Mouse (Mus musculus) MEL (cell line): ENCODE measurements around the gene Focad. TPM values are rescaled to one million over a fixed set of nuclear protein-coding genes. Genes with fewer than 3 reads are reported as not detected.

Source experiments
- DNase-seq: peaks from one replicate; pipeline ENCODE4 v3.0.0; 2011; ENCODE audit warnings: low read depth, low spot score
- H3K27ac ChIP-seq: 2 replicates; pipeline ENCODE4 v1.5.1; 2012; ENCODE audit warnings: low read depth, mild to moderate bottlenecking, control low read depth, low read length, moderate library complexity; ENCODE audit not compliant: control insufficient read depth
- H3K27me3 ChIP-seq, 2 experiments: fragments of 150-350 bp in 1 of 2; sonication (generic) in 1 of 2; 2 replicates each; pipeline ENCODE4 v1.6.1; 2012; ENCODE audit warnings: low read length in 2 of 2, mild to moderate bottlenecking in 2 of 2, improper control_type of control experiment in 1 of 2, moderate library complexity in 1 of 2; ENCODE audit not compliant: insufficient read depth in 2 of 2, control insufficient read depth in 1 of 2
- H3K36me3 ChIP-seq, 2 experiments: 2 replicates each; pipeline ENCODE4 v1.6.1; 2012 to 2014; ENCODE audit warnings: low read length in 2 of 2, improper control_type of control experiment in 1 of 2, inconsistent platforms in 1 of 2, mild to moderate bottlenecking in 1 of 2; ENCODE audit not compliant: insufficient read depth in 2 of 2, control insufficient read depth in 1 of 2
- H3K4me1 ChIP-seq, 2 experiments: fragments of 150-350 bp in 1 of 2; sonication (generic) in 1 of 2; 2 replicates each; pipeline ENCODE4 v1.6.1; 2012; ENCODE audit warnings: low read length in 2 of 2, improper control_type of control experiment in 1 of 2, mild to moderate bottlenecking in 1 of 2; ENCODE audit not compliant: insufficient read depth in 2 of 2, control insufficient read depth in 1 of 2
- H3K4me3 ChIP-seq, 2 experiments: fragments of 150-350 bp in 1 of 2; sonication (generic) in 1 of 2; 2 replicates each; pipeline ENCODE4 v1.5.1; 2012; ENCODE audit warnings: low read depth in 2 of 2, low read length in 2 of 2, mild to moderate bottlenecking in 2 of 2, moderate library complexity in 2 of 2, control low read depth in 1 of 2, improper control_type of control experiment in 1 of 2; ENCODE audit not compliant: control insufficient read depth in 1 of 2, insufficient read depth in 1 of 2
- H3K79me2 ChIP-seq: 2 replicates; pipeline ENCODE4 v1.6.1; 2012; ENCODE audit warnings: mild to moderate bottlenecking, low read length, moderate library complexity; ENCODE audit not compliant: control insufficient read depth, poor library complexity, insufficient read depth
- H3K9ac ChIP-seq: 2 replicates; pipeline ENCODE4 v1.6.1; 2012; ENCODE audit warnings: low read depth, mild to moderate bottlenecking, control low read depth, low read length, moderate library complexity; ENCODE audit not compliant: control insufficient read depth, poor library complexity, severe bottlenecking
- H3K9me3 ChIP-seq: fragments of 150-350 bp; sonication (generic); replicated peaks from 2 replicates; pipeline ENCODE4 v1.6.1; 2012; ENCODE audit warnings: mild to moderate bottlenecking, low read length, improper control_type of control experiment, moderate library complexity; ENCODE audit not compliant: insufficient read depth
- BHLHE40 ChIP-seq: IDR thresholded peaks from 2 replicates; pipeline ENCODE4 v1.6.1; 2012; ENCODE audit warnings: low read depth, mild to moderate bottlenecking, inconsistent platforms, low read length, improper control_type of control experiment, borderline replicate concordance
- CHD1 ChIP-seq: IDR thresholded peaks from 2 replicates; pipeline ENCODE4 v1.6.1; 2012; ENCODE audit warnings: low read depth, mild to moderate bottlenecking, inconsistent platforms, low read length, improper control_type of control experiment
- E2F4 ChIP-seq: IDR thresholded peaks from 2 replicates; pipeline ENCODE4 v1.6.1; 2011; ENCODE audit warnings: low read depth, low read length, improper control_type of control experiment, borderline replicate concordance
- JUND ChIP-seq: IDR thresholded peaks from 2 replicates; pipeline ENCODE4 v1.6.1; 2011; ENCODE audit warnings: low read depth, mild to moderate bottlenecking, improper control_type of control experiment, low read length
- KAT2A ChIP-seq: conservative IDR thresholded peaks from 2 replicates; pipeline ENCODE4 v1.6.1; 2012; ENCODE audit warnings: low read depth, low read length, improper control_type of control experiment, inconsistent platforms
- MAFK ChIP-seq: IDR thresholded peaks from 2 replicates; pipeline ENCODE4 v1.6.1; 2011; ENCODE audit warnings: low read depth, mild to moderate bottlenecking, low read length, improper control_type of control experiment, borderline replicate concordance
- MYB ChIP-seq: IDR thresholded peaks from 2 replicates; pipeline ENCODE4 v1.6.1; 2011; ENCODE audit warnings: mild to moderate bottlenecking, low read depth, low read length, improper control_type of control experiment
- NELFE ChIP-seq: IDR thresholded peaks from 2 replicates; pipeline ENCODE4 v1.6.1; 2011; ENCODE audit warnings: low read depth, low read length, improper control_type of control experiment
- POLR2A ChIP-seq, 2 experiments: IDR thresholded peaks; 2 replicates each; pipeline ENCODE4 v1.6.1; 2011 to 2012; ENCODE audit warnings: low read length in 2 of 2, mild to moderate bottlenecking in 2 of 2, control low read depth in 1 of 2, improper control_type of control experiment in 1 of 2, low read depth in 1 of 2, moderate library complexity in 1 of 2; ENCODE audit not compliant: control insufficient read depth in 1 of 2, insufficient read depth in 1 of 2, poor library complexity in 1 of 2
- POLR2AphosphoS2 ChIP-seq: IDR thresholded peaks from 2 replicates; pipeline ENCODE4 v1.6.1; 2011; ENCODE audit warnings: low read length, improper control_type of control experiment
- POLR2AphosphoS5 ChIP-seq: IDR thresholded peaks from 2 replicates; pipeline ENCODE4 v1.6.1; 2012; ENCODE audit warnings: low read depth, borderline replicate concordance, mild to moderate bottlenecking, inconsistent platforms, low read length, moderate library complexity, mixed read lengths
- SIN3A ChIP-seq: IDR thresholded peaks from 2 replicates; pipeline ENCODE4 v1.6.1; 2012; ENCODE audit warnings: low read length, improper control_type of control experiment, inconsistent platforms
- SMC3 ChIP-seq: IDR thresholded peaks from 2 replicates; pipeline ENCODE4 v1.6.1; 2011; ENCODE audit warnings: low read depth, low read length, improper control_type of control experiment
- TAL1 ChIP-seq: IDR thresholded peaks from 2 replicates; pipeline ENCODE4 v1.6.1; 2012; ENCODE audit warnings: mild to moderate bottlenecking, inconsistent platforms, low read length, moderate library complexity, mixed read lengths
- TBP ChIP-seq: IDR thresholded peaks from 2 replicates; pipeline ENCODE4 v1.8.0; 2011; ENCODE audit warnings: low read depth, low read length, improper control_type of control experiment
- ZC3H11A ChIP-seq: IDR thresholded peaks from 2 replicates; pipeline ENCODE4 v1.6.1; 2012; ENCODE audit warnings: low read depth, mild to moderate bottlenecking, inconsistent platforms, low read length, improper control_type of control experiment
- ZKSCAN1 ChIP-seq: IDR thresholded peaks from 2 replicates; pipeline ENCODE4 v1.6.1; 2012; ENCODE audit warnings: low read depth, mild to moderate bottlenecking, inconsistent platforms, low read length, improper control_type of control experiment, moderate library complexity
- ZNF384 ChIP-seq: IDR thresholded peaks from 2 replicates; pipeline ENCODE4 v1.6.1; 2012; ENCODE audit warnings: low read depth, mild to moderate bottlenecking, inconsistent platforms, low read length, improper control_type of control experiment
- polyA plus RNA-seq, 2 experiments: library from polyadenylated mRNA; stranded (reverse) in 1 of 2; unstranded in 1 of 2; fragments of >175 nt in 1 of 2; fragments of >200 nt in 1 of 2; gene quantifications; 2 replicates each; pipeline versions ENCODE4 v1.2.1 to v1.2.4; 2012; ENCODE audit warnings: low replicate concordance in 2 of 2, low read depth in 1 of 2; ENCODE audit not compliant: insufficient read length in 2 of 2, insufficient read depth in 1 of 2, missing spikeins in 1 of 2
- total RNA-seq: library from RNA; depleted of rRNA; stranded (reverse); fragments of 300-350 nt; gene quantifications from 2 replicates; pipeline ENCODE4 v1.2.3, GENCODE M21; 2012

Gene Focad
- total and polyA plus RNA-seq, 3 experiments, result 17.8 to 19.7 TPM; not detected in 1

DNA sequence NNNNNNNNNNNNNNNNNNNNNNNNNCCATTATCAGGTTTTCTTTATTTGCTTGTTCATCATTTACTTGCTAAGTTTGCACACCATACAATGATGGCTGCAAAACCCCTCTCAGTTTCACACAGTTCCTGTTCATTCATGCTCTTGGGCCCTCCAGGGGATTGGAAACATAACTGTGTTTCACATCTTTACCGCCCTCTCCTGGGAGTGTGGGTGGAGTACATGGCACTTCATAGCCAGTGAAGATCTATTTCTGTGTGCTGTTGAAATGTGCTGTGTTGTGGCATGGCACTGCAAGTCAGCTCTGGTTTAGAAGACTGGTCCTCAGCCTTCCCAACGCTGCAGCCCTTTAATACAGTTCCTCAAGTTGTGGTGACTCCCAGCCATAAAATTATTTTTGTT, 262.2 kb downstream of the Focad start:
- no peak for TF ChIP-seq TBP
- Histone ChIP-seq H3K4me1 (no peaks in the 10 kb centered on the region), H3K79me2 (no peaks in the 10 kb centered on the region), H3K27ac (no peak overlapping the region), H3K9me3 (no peaks in the 10 kb centered on the region), H3K4me3 (no peak overlapping the region), H3K36me3 (no peaks in the 10 kb centered on the region), H3K9ac (no peak overlapping the region), H3K27me3 (no peaks in the 10 kb centered on the region)
- no peak for DNase-seq

DNA sequence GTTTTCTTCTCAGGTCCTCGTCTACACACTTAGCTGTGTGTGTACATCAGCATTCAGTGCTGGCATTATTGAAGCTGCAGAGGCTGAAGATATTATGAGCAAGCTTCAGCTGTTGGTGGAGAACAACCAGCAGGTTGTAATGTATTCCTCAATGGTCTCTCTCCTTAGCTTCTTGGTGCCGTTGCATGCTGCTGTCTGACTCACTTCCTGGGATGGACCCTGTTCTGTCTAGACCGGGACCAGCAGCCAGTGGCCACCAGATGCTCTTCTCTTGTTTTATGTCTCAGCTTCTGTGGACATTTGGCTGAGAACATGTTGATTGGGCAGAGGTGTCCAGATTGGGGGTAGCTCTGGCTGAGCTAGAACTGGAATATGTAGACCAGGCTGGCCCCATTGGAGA, 263.0 kb downstream of the Focad start:
- no peak overlapping the region for H3K27ac ChIP-seq
- TF ChIP-seq E2F4 (no peak), MYB (no peak), BHLHE40 (no peak), POLR2AphosphoS2 (no peak), CHD1 (no peak), TBP (no peak), ZKSCAN1 (no peak), SMC3 (no peak), MAFK (no peak), KAT2A (no peak), ZC3H11A (no peak), POLR2A (IDR thresholded peaks at IDR 0.05; ENCODE audit: control insufficient read depth in 1 of 2, insufficient read depth in 1 of 2, low read depth in 1 of 2, low read length in 2 of 2, poor library complexity in 1 of 2) (no peak), NELFE (no peak), JUND (no peak), POLR2AphosphoS5 (no peak), ZNF384 (no peak), TAL1 (no peak), SIN3A (no peak)
- TF ChIP-seq, all 39 proteins: peak for 0
- no peak for DNase-seq

More for the DNA sequence above, 263.0 kb downstream of the Focad start:
- Histone ChIP-seq H3K9ac (no peak overlapping the region), H3K79me2 (no peaks in the 10 kb centered on the region), H3K36me3 (no peaks in the 10 kb centered on the region), H3K4me1 (no peaks in the 10 kb centered on the region), H3K9me3 (no peaks in the 10 kb centered on the region), H3K27me3 (no peaks in the 10 kb centered on the region), H3K4me3 (no peak overlapping the region)
